Comparison of ENCODE assay signal across 8 mouse cellular contexts in the genomic region with DNA sequence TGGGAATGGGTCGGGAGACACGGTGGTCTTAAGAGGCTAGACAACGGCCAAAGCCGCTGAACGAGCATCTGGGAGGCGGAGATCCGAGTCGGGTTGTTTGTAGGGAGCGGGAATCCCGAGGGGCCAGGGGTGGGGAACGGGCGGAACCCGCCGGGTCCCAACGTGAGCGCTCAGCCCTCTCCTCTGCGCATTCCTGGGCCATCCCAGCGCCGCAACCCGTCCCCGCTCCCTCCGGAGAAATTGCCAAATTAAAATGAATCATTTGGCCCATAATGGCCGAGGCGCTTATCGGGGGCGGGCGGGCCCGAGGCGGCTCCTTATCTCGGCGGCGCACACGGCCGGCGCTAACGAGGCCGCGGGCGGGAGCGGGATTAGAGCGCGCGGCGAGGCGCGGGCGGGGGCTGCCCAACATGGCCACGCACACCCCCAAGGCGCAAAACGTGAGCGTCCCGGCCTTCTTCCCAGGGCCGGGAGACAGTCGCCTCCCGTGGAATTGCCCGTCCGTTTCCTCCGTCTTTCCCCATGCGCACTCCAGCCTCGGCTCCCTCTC. TPM values are rescaled to one million over a fixed set of nuclear protein-coding genes. Genes with fewer than 3 reads are reported as not detected.
DNase-seq lines count a peak whose midpoint lies in the region; ATAC-seq lines count a peak whose summit lies in the region.

Gene Tal1 (plus strand): TSS at position 56 of the 550 bp plus-strand sequence.

- H3K9ac ChIP-seq in hindbrain, embryonic 12.5 days, result peak within 1 kb of the TSS; percentile 43
- peak within 1 kb of the TSS; percentile 98 for H3K9ac ChIP-seq in liver, embryonic 13.5 days

- peak; percentile 36 for DNase-seq in CD4-positive, CD25-positive, alpha-beta regulatory T cell, adult 2 months (ENCODE audit: low read depth, low spot score)
- peak; percentile 32 for DNase-seq in MN1 (ENCODE audit: low spot score)
- DNase-seq in liver, embryonic 13.5 days, result peak; percentile 90
- no peak for DNase-seq in layer of hippocampus, adult 9-11 months
- no peak for DNase-seq in cerebellum, postnatal 36 days

- H3K36me3 ChIP-seq in hindbrain, embryonic 12.5 days, result no peaks in the 10 kb centered on the region
- peaks cover 8% of the 10 kb centered on the region; the same call in 1 of the 2 replicates for H3K36me3 ChIP-seq in liver, embryonic 13.5 days

- H3K27me3 ChIP-seq in hindbrain, embryonic 12.5 days, result peaks cover 94% of the 10 kb centered on the region
- H3K27me3 ChIP-seq in liver, embryonic 13.5 days, result peaks cover 27% of the 10 kb centered on the region; the same call in 1 of the 2 replicates

- H3K4me2 ChIP-seq in hindbrain, embryonic 12.5 days (replicated peaks), result peak within 1 kb of the TSS; percentile 52
- peak within 1 kb of the TSS; percentile 99 for H3K4me2 ChIP-seq in liver, embryonic 13.5 days

- peak; percentile 52 for ATAC-seq in erythroid progenitor cell, adult 5-6 weeks (replicated peaks; ENCODE audit: low FRiP score, poor library complexity, severe bottlenecking)
- peak; percentile 65 for ATAC-seq in hindbrain, embryonic 12.5 days (ENCODE audit: low FRiP score)
- peak; percentile 80 for ATAC-seq in liver, embryonic 13.5 days (ENCODE audit: low read depth)
- peak; percentile 1; the same call in 1 of the 2 replicates for ATAC-seq in neutrophil, adult 5-6 weeks (ENCODE audit: extremely low read depth, insufficient number of reproducible peaks, low FRiP score, poor library complexity, severe bottlenecking)

- WGBS in hindbrain, embryonic 12.5 days, result under 1% methylated on average over 58 of the region's 60 CpGs
- under 1% methylated on average over 60 of the region's 60 CpGs for WGBS in liver, embryonic 13.5 days (ENCODE audit: insufficient replicate concordance)

- peaks cover 15% of the 10 kb centered on the region for H3K4me1 ChIP-seq in hindbrain, embryonic 12.5 days
- H3K4me1 ChIP-seq in liver, embryonic 13.5 days (replicated peaks), result peaks cover 51% of the 10 kb centered on the region

- peak within 1 kb of the TSS; percentile 29 for H3K4me3 ChIP-seq in hindbrain, embryonic 12.5 days
- H3K4me3 ChIP-seq in liver, embryonic 13.5 days (replicated peaks), result peak within 1 kb of the TSS; percentile 74

- no peaks in the 10 kb centered on the region for H3K9me3 ChIP-seq in hindbrain, embryonic 12.5 days (replicated peaks)
- no peaks in the 10 kb centered on the region for H3K9me3 ChIP-seq in liver, embryonic 13.5 days (replicated peaks)

- H3K27ac ChIP-seq in hindbrain, embryonic 12.5 days, result peak within 1 kb of the TSS; percentile 76
- H3K27ac ChIP-seq in liver, embryonic 13.5 days, result peak within 1 kb of the TSS; percentile 99

RNA-seq across cellular contexts. Expression of gene Tal1, which starts in this region (rescaled TPM):
- 227 and 255 TPM in 2 replicates for total RNA-seq in erythroid progenitor cell, adult 5-6 weeks (2015; ENCODE audit: low replicate concordance)
- 186 and 231 TPM in 2 replicates for total RNA-seq in erythroid progenitor cell, adult 5-6 weeks (2017; ENCODE audit: low replicate concordance)
- 6.0 and 7.0 TPM in 2 replicates for polyA plus RNA-seq in hindbrain, embryonic 12.5 days (2016; fragmentation: Nextera tagmentation; extraction: Ambion mirVana)
- polyA plus RNA-seq in liver, embryonic 13.5 days (2015; fragmentation: Nextera tagmentation; extraction: Ambion mirVana), result 29.3 and 31.5 TPM in 2 replicates
- 1.5 and 1.6 TPM in 2 replicates for total RNA-seq in neutrophil, adult 5-6 weeks (2017)

Comparison
In these comparisons a context has a peak if more than half of its experiments do, and no peak if none do; other contexts are left out.
1. RNA of gene Tal1 (total RNA-seq): 186 to 255 TPM in erythroid progenitor cell, adult 5-6 weeks; 1.5 to 1.6 TPM in neutrophil, adult 5-6 weeks; every median in the first group is over 10 times any median in the second.
2. DNase-seq: peak in CD4-positive, CD25-positive, alpha-beta regulatory T cell, adult 2 months (single experiment), MN1 (single experiment) and liver, embryonic 13.5 days (single experiment); none in layer of hippocampus, adult 9-11 months (single experiment) and cerebellum, postnatal 36 days (0 of 2).
3. ATAC-seq: peak in every context shown above with its lines; median percentile 80 in liver, embryonic 13.5 days; 65 in hindbrain, embryonic 12.5 days; 52 in erythroid progenitor cell, adult 5-6 weeks; 1 in neutrophil, adult 5-6 weeks.